Mouse (Mus musculus): ENCODE results near the gene Psmc2. TPM values are rescaled to one million over a fixed set of nuclear protein-coding genes. Genes with fewer than 3 reads are reported as not detected.
A peak's percentile ranks its signal among the peaks of the same experiment; 100 is the strongest.

Gene Psmc2
- total RNA-seq, 2 experiments from 2014 or later: 112 to 118 TPM

- no peak for DNase-seq (ENCODE audit: low spot score in 2 of 2)
These were observed 18.7 kb downstream of the Psmc2 start for GRCm38 (mm10) chr5:21803691-21804188.

DNA sequence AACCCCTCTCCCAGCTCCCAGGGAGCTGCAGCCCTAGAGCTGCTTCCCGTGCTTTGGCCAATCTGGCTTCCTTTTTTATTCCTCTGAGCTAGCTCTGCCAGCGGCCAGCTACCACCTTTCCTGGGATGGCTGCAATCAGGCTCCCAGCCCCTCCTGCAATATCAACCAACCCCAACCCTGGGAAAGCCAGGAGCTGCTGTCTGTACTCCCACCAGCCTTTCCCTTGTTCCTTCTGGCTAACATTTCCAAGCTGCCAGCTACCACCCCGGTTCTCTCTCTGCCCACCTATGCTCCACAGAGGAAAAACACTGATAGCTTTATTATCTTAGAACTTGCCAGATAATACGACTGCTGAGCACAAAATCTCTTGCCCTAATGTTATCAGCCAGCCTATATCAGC lies 19.8 kb downstream of the Psmc2 start:
- DNase-seq (ENCODE audit: low spot score in 2 of 2): peak in 1 of 2 experiments; percentile 9

DNA sequence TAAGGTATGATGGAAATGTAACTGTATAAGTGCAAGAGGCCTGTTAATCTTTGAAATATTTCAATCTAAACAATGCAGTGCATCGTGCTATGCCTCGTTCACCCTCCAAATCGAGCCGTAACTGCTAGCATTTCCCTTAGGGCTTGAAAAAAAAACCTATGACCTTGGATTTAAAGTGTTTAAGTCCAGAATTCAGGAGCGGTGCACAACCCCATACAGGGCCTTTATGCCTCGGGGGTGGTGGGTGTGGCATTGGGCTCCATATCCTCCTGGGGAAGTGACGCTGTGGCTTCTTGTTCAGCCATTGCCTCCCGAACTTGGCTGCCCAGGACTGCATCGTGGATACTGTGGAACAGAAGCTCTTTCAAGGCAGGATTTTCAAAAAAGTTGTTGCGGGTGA lies 25.8 kb downstream of the Psmc2 start:
- DNase-seq (ENCODE audit: low spot score in 2 of 2): no peak

- DNase-seq (ENCODE audit: low spot score in 2 of 2): peak; percentile 13 to 32
These were observed 28.9 kb downstream of the Psmc2 start for GRCm38 (mm10) chr5:21813994-21814393.

DNA sequence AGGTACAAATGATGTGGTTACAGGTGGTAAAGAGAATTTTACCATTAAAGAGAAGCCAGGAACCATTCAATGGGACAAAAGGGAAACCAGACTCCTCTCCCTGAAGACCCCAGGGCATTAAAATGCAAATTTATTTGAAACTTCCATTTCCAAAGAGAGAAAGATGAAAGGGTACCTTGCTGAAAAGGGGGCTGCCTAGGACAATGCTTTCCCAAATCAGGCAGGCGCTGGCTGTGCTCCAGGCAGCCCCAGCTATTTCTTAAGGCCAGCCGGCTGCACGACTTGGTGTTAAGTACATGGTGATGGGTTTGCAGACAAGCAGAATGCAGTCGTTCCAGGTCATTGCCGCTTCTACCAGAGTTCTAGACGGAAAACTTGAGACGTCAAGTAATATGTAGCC lies 41.3 kb downstream of the Psmc2 start:
- DNase-seq (ENCODE audit: low spot score in 2 of 2): no peak

DNA sequence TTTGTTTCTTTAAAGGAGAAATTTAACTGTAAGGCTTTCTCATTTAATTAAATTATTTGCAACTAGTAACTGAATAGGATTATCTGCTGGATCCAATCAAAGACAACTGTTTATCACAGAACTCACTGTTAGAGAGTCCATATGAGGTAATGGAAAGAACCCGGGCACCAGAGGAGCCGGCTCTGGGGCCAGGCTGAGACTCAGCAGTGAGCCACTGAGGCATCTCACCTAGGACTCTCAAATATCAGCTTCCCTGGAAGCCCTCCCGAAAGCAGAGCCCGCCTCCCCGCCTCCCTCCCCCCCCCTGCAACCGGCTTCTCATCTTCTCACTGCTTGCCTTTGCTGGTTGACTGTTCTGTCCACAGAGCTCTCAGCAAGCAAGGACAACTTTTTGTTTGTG lies 42.6 kb downstream of the Psmc2 start:
- no peak for DNase-seq (ENCODE audit: low spot score in 2 of 2)

DNA sequence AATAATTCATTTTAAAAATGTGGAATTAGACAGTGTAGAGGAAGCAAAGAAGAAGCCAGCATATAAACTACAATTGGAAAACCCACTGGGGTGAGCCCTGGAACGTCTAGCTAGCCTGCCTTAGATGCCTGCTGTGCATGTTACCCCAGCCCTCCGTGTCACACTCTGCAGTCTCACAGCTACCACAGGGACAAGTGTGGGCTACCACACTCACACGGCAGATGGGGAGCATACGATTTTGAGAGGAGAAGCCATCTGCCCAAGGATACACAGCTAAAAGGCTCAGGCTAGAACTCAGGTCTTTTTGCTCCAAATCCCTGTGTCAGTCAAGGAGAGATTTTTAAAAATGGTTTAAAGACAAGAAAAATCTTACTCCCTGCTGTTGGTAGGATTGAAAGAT lies 43.8 kb downstream of the Psmc2 start:
- DNase-seq (ENCODE audit: low spot score in 2 of 2): peak; percentile 5 to 34

GRCm38 (mm10) chr5:21831761-21832160 lies 46.7 kb downstream of the Psmc2 start:
- no peak for DNase-seq (ENCODE audit: low spot score in 2 of 2)

DNA sequence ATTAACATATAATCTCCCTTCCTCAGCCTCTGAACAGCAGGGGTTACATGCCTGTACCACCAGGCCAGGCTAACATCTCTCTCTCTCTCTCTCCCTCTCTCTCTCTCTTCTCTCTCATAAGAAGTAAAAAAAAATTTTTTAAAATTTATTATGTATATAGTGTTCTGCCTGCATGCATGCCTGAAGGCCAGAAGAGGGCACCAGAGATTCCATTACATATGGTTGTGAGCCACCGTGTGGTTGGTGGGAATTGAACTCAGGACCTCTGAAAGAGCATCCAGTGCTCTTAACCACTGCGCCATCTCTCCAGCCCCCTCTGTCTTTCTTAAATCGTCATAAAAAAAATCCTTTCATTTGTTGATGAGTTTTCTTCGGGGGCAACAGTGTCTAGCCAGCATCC lies 59.6 kb downstream of the Psmc2 start:
- no peak for DNase-seq (ENCODE audit: low spot score in 2 of 2)

DNA sequence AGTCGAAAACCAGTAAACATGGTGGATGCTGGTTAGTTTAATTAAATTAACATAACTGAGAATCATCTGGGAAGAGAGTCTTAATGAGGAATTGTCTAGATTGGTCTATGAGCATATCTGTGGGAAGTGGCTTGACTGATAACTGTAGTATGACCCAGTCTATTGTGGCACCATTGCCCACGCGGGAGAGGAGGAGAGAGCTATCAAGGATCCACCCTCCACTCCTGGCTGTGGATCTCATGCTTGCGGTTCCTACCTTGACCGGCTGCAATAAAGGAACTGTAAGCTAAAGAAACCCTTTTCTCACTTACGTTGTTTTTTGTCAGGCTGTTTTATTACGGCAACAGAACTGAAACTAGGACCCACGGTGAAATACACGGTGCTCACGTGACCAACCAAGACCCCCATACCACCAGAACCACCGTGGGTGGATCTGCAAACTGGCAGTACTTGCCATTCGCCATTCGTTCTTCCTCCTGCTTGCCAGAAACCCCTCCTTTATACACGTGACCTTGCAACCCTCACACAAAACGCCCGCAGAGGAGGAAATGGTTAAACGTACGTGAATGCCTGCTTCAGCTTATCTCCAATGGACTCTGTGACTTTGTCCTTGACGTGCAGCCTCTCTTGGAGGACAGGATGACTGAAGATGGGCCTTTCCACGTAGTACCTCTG lies 61.7 kb downstream of the Psmc2 start:
- DNase-seq (ENCODE audit: low spot score in 2 of 2): no peak

DNA sequence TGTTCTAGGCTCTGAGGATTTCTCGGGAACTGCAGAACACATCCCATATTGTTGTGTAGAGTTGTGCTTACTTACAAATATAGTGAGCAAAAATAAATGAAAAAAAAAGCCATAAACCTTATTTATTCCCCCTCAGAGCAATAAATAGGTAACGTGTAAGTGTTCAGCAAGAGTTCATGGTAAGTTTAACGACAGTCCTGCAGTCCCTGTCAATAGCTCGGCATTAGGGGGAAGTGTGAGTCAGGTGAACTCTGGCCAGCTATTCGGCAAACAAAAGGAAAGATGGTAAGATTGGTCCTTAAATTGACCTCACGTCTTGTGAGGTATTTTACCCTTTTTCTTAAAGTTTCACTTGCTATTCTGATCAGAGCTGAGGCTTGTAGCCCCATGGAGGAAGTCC lies 62.4 kb downstream of the Psmc2 start:
- no peak for DNase-seq (ENCODE audit: low spot score in 2 of 2)

- peak in 1 of 2 experiments; percentile 21 for DNase-seq (ENCODE audit: low spot score in 2 of 2)
These were observed 66.7 kb downstream of the Psmc2 start for GRCm38 (mm10) chr5:21851679-21852340.

Other genes starting within 250 kb of the Psmc2 start
- under 1 TPM in 1 of 2 experiments, not detected in 1; 0.44 TPM for gene Lrrc17, start 241.7 kb upstream of the Psmc2 start, total RNA-seq (2021)
- under 1 TPM; 0.16 to 0.28 TPM for gene Fbxl13, start 139.6 kb upstream of the Psmc2 start, total RNA-seq (2021)
- 10 to 100 TPM; 22.2 to 24.5 TPM for gene Armc10, start 139.5 kb upstream of the Psmc2 start, total RNA-seq (2021)
- 10 to 100 TPM; 16.0 to 16.4 TPM for gene Napepld, start 83.9 kb upstream of the Psmc2 start, total RNA-seq (2021)
- gene Pmpcb, start 48.1 kb upstream of the Psmc2 start, total RNA-seq (2021): 10 to 100 TPM; 74.5 to 77.2 TPM
- 10 to 100 TPM; 35.0 to 35.5 TPM for gene Dnajc2, start within 50 bp of the Psmc2 start, total RNA-seq (2021)
- under 1 TPM; 0.30 to 0.77 TPM for gene Slc26a5, start 80.3 kb downstream of the Psmc2 start, total RNA-seq (2021)

Measured in left cerebral cortex, adult 18-20 months (tissue).